Mouse (Mus musculus): ENCODE measurements around the gene Wdr54. TPM values are rescaled to one million over a fixed set of nuclear protein-coding genes. Genes with fewer than 3 reads are reported as not detected.

Gene Wdr54
- polyA plus RNA-seq, 2 experiments = 0.32 to 0.44 TPM

- Histone ChIP-seq H3K27ac (peak within 1 kb of the TSS; percentile 84), H3K4me1 (replicated peaks; ENCODE audit: control insufficient read depth in 2 of 2, insufficient read depth in 2 of 2, low read length in 1 of 2) (peaks cover 20 to 34% of the 10 kb centered on the region in 2 experiments), H3K9ac (replicated peaks) (peak within 1 kb of the TSS; percentile 82), H3K27me3 (ENCODE audit: control insufficient read depth, insufficient read depth, low read length) (no peaks in the 10 kb centered on the region), H3K9me3 (ENCODE audit: control insufficient read depth, low read length) (no peaks in the 10 kb centered on the region), H3K4me3 (ENCODE audit: insufficient read depth in 1 of 2, low read depth in 2 of 2, low read length in 2 of 2) (peak within 1 kb of the TSS; percentile 67 to 91), H3K4me2 (ENCODE audit: low read depth) (peak within 1 kb of the TSS; percentile 96), H3K36me3 (replicated peaks; ENCODE audit: control insufficient read depth, insufficient read depth, low read depth) (peaks cover 4% of the 10 kb centered on the region)
- peak; percentile 92 for ATAC-seq (ENCODE audit: insufficient read depth)
- no peak for TF ChIP-seq EP300 (IDR thresholded peaks at IDR 0.05; ENCODE audit: low read depth)
- 0 out of 2 replicates have a peak, but pooled peaks have one; percentile 7 for TF ChIP-seq CTCF (IDR thresholded peaks at IDR 0.05; ENCODE audit: low read depth)
- under 1% methylated on average over 38 of the region's 38 CpGs for WGBS (ENCODE audit: insufficient replicate concordance)
- peak; percentile 98 to 99 (median 99) for DNase-seq (ENCODE audit: low read depth in 3 of 3, low spot score in 3 of 3)
These were observed 35.0 kb downstream of the Wdr54 start, which contains the start of gene Wbp1 for GRCm38 (mm10) chr6:83120930-83121862. Gene Wbp1 (minus strand): TSS chr6:83121559.

- ATAC-seq (ENCODE audit: insufficient read depth) = no peak
- H3K27ac ChIP-seq = no peak overlapping the region; the same call in 1 of the 2 replicates
- H3K9me3 ChIP-seq (ENCODE audit: control insufficient read depth, low read length) = no peaks in the 10 kb centered on the region
- peak overlapping the region; percentile 6; the same call in 1 of the 2 replicates for H3K9ac ChIP-seq (replicated peaks)
- no peaks in the 10 kb centered on the region for H3K27me3 ChIP-seq (ENCODE audit: control insufficient read depth, insufficient read depth, low read length)
- 76% methylated on average over 7 of the region's 7 CpGs for WGBS (ENCODE audit: insufficient replicate concordance)
- peaks cover 4% of the 10 kb centered on the region for H3K36me3 ChIP-seq (replicated peaks; ENCODE audit: control insufficient read depth, insufficient read depth, low read depth)
- H3K4me2 ChIP-seq (ENCODE audit: low read depth) = peak overlapping the region; percentile 96
- peaks cover 22 to 30% of the 10 kb centered on the region in 2 experiments for H3K4me1 ChIP-seq (replicated peaks; ENCODE audit: control insufficient read depth in 2 of 2, insufficient read depth in 2 of 2, low read length in 1 of 2)
- DNase-seq (ENCODE audit: low read depth in 3 of 3, low spot score in 3 of 3) = no peak
- TF ChIP-seq EP300 (IDR thresholded peaks at IDR 0.05; ENCODE audit: low read depth) (no peak), CTCF (IDR thresholded peaks at IDR 0.05; ENCODE audit: low read depth) (no peak)
- H3K4me3 ChIP-seq (ENCODE audit: insufficient read depth in 1 of 2, low read depth in 2 of 2, low read length in 2 of 2) = no peak overlapping the region
These were observed 36.5 kb downstream of the Wdr54 start for GRCm38 (mm10) chr6:83119734-83120051.

GRCm38 (mm10) chr6:83118825-83119733 is 37.1 kb downstream of the Wdr54 start:
- Histone ChIP-seq H3K4me3 (ENCODE audit: insufficient read depth in 1 of 2, low read depth in 2 of 2, low read length in 2 of 2) (no peak overlapping the region), H3K36me3 (replicated peaks; ENCODE audit: control insufficient read depth, insufficient read depth, low read depth) (peaks cover 4% of the 10 kb centered on the region), H3K27me3 (ENCODE audit: control insufficient read depth, insufficient read depth, low read length) (no peaks in the 10 kb centered on the region), H3K27ac (no peak overlapping the region), H3K4me2 (ENCODE audit: low read depth) (no peak overlapping the region; the same call in 1 of the 2 replicates), H3K9me3 (ENCODE audit: control insufficient read depth, low read length) (no peaks in the 10 kb centered on the region), H3K4me1 (replicated peaks; ENCODE audit: control insufficient read depth in 2 of 2, insufficient read depth in 2 of 2, low read length in 1 of 2) (peaks cover 22 to 32% of the 10 kb centered on the region in 2 experiments), H3K9ac (replicated peaks) (no peak overlapping the region)
- ATAC-seq (ENCODE audit: insufficient read depth) (no peak), DNase-seq (ENCODE audit: low read depth in 3 of 3, low spot score in 3 of 3) (no peak)
- WGBS (ENCODE audit: insufficient replicate concordance) = 63% methylated on average over 14 of the region's 14 CpGs
- TF ChIP-seq CTCF (IDR thresholded peaks at IDR 0.05; ENCODE audit: low read depth) (no peak), EP300 (IDR thresholded peaks at IDR 0.05; ENCODE audit: low read depth) (no peak)

GRCm38 (mm10) chr6:83118369-83118768 is 37.8 kb downstream of the Wdr54 start:
- TF ChIP-seq CTCF (IDR thresholded peaks at IDR 0.05; ENCODE audit: low read depth) (no peak), EP300 (IDR thresholded peaks at IDR 0.05; ENCODE audit: low read depth) (no peak)
- 79% methylated on average over 11 of the region's 11 CpGs for WGBS (ENCODE audit: insufficient replicate concordance)
- no peaks in the 10 kb centered on the region for H3K9me3 ChIP-seq (ENCODE audit: control insufficient read depth, low read length)

More at GRCm38 (mm10) chr6:83118369-83118768, 37.8 kb downstream of the Wdr54 start:
- ATAC-seq (ENCODE audit: insufficient read depth) = no peak
- Histone ChIP-seq H3K27ac (no peak overlapping the region), H3K4me1 (replicated peaks; ENCODE audit: control insufficient read depth in 2 of 2, insufficient read depth in 2 of 2, low read length in 1 of 2) (peaks cover 22 to 27% of the 10 kb centered on the region in 2 experiments), H3K4me2 (ENCODE audit: low read depth) (no peak overlapping the region), H3K4me3 (ENCODE audit: insufficient read depth in 1 of 2, low read depth in 2 of 2, low read length in 2 of 2) (no peak overlapping the region), H3K27me3 (ENCODE audit: control insufficient read depth, insufficient read depth, low read length) (no peaks in the 10 kb centered on the region), H3K9ac (replicated peaks) (no peak overlapping the region), H3K36me3 (replicated peaks; ENCODE audit: control insufficient read depth, insufficient read depth, low read depth) (peaks cover 4% of the 10 kb centered on the region)
- DNase-seq (ENCODE audit: low read depth in 3 of 3, low spot score in 3 of 3) = no peak
